Mouse (Mus musculus): ENCODE results near the gene Tmem19.

Tmem19 gene

GRCm38 (mm10) chr10:115312732-115313131 is 49.6 kb downstream of the Tmem19 start:
- no peak for DNase-seq (ENCODE audit: extremely low read depth, low read depth, low spot score)

- DNase-seq (ENCODE audit: extremely low read depth, low read depth, low spot score): no peak
These were observed 50.1 kb downstream of the Tmem19 start for GRCm38 (mm10) chr10:115312194-115312593.

DNA sequence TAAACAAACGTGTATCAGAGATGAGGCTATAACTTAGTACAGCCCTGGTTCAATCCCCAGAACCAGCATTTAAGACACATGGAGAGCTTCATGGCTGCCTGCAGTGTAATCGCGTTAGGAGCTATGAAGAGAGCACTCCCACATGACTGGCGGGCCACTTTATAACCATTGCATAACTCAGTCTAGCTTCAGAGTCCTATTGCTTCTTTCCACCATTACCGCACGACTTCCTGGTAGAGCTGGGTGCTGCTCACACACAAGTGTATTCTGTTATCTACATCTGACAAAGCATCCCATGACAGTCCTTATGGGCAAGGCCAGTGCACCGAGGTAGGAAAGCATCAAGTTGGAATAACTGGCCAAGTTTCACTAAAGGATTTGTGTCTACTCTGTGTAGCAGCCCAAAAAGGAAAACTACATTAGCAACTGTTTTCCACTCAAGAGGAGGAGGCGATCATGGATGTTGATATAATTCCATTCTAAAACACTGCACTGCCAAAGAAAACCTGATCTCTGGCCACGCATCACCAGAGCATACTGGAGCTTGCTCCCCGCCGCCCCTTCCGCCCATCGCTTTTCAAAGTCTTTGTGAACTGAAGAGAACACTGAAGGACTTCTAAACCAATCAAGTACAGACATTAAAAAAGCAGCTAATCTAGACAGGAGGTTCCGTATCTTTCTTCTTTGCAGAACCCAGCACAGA is 50.9 kb downstream of the Tmem19 start:
- DNase-seq (ENCODE audit: extremely low read depth, low read depth, low spot score): no peak

DNA sequence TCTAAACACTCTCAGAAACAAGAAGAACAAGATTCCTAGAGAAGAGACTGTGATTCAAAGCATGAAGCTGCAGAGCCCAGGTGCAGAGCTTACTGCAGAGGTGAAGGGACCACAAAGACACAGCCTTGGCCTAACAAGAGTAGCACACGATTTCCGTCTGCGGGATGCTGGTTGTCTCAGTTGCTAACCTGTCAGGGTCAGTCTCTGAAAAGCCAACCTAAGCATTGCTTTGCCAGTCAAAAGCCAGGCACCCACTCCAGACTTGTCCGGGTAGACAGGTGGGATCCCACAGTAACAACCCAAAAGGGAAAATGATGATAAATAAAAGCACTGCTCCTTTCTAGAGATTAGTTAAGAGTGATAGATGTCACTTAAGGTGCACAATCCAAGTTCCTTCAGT is 53.1 kb downstream of the Tmem19 start:
- no peak for DNase-seq (ENCODE audit: extremely low read depth, low read depth, low spot score)

DNA sequence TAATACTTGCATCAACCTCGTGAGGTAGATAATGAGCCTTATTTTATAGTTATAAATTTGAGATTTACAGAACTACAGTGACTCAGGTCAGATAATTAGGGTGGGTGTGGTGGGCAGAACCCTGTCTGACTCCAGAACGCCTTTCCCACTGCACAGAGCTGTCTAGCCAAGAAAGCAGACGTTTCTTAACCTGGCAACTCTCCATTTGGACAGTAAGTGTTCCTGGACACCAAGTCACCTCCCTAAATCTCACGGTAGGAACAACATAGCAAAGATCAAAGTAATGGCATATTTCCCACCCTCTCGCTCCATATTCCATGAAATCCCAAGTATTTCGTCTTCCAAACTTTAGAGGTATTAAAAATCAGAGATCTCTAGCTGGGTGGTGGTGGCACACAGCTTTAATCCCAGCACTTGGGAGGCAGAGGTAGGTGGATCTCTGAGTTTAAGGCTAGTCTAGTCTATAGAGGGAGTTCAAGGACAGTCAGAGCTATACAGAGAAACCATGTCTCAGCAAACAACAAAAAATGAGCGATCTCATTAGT is 54.9 kb downstream of the Tmem19 start:
- no peak for DNase-seq (ENCODE audit: extremely low read depth, low read depth, low spot score)

GRCm38 (mm10) chr10:115298683-115299082 is 63.6 kb downstream of the Tmem19 start:
- no peak for DNase-seq (ENCODE audit: extremely low read depth, low read depth, low spot score)

DNA sequence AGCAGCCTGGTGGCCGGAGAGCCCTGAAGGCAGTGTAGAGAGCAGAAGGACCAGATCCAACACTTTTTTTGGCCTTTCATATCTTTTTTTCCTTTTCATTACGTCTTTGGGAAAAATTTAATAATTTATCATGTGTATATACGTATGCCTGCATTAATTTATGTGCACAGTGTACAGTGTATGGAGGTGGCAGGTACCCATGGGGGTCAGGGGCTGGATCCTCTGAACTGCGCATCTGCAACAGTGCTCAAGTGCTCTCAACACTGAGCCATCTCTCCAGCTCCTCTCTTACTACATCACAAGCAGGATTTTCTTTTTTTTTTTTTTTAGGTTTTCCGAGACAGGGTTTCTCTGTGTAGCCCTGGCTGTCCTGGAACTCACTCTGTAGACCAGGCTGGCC is 64.7 kb downstream of the Tmem19 start:
- DNase-seq (ENCODE audit: extremely low read depth, low read depth, low spot score): no peak

DNA sequence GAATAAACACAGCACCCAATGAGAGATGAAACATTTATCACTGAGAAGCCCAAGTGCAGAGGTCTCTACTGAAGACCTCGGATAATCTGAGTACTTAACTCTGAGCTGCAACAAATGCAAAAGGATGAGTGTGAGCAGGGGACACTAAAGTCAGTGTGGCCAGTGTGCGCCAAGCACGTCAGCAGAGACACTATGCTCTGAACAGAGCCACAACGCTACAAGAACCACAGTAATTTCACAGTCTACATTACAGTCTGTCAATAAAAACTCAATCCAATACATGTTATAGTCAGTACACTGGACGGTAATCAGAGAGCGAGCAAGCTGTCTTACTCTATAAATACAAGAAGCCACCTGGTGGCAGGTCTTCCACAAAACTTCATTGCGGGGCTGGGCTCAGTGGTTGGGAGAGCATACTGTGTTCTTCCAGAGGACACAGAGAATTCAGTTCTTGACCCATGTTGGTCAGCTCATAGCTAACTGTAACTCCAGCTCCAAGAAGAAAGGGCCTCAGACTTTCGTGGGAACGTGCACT is 65.8 kb downstream of the Tmem19 start:
- DNase-seq (ENCODE audit: extremely low read depth, low read depth, low spot score): no peak

- no peak for DNase-seq (ENCODE audit: extremely low read depth, low read depth, low spot score)
These were observed 67.1 kb downstream of the Tmem19 start for GRCm38 (mm10) chr10:115295162-115295561.

DNA sequence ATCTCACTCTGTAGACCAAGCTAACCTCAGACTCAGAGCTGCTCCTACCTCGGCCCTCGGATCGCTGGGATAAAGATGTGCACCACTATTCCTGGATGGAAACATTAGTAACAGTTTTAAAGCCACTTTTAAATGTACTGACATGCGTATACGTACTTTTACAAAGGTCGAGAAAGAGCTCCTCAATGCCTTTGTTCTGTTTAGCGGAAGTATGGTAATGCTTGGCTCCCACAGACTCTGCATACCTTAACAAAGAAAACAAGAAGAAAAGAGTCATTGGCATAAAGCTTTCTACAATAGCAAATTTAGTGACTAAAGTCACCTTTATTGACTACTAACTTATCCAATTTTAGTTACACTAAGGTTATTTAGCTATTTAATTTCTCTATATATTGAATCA is 67.6 kb downstream of the Tmem19 start:
- DNase-seq (ENCODE audit: extremely low read depth, low read depth, low spot score): no peak

DNA sequence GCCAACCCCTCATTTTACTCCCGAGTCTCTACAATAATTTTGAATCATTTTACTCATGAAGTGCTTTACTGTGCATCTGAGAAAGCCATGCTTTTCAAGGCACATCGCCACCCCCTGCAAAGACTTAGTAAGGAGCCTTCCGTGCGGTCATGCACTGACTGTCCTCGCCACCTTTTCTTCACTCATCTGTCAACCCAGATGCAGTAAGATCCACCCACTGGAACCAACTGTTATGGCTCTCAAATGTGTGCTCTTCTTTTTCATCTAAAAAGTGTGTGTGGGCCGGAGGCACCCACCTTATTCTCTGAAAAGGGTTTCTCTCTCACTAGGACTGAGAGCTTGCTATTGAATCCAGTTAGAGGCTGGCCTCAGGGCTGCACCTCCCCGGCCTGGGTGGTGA is 68.4 kb downstream of the Tmem19 start:
- no peak for DNase-seq (ENCODE audit: extremely low read depth, low read depth, low spot score)

DNA sequence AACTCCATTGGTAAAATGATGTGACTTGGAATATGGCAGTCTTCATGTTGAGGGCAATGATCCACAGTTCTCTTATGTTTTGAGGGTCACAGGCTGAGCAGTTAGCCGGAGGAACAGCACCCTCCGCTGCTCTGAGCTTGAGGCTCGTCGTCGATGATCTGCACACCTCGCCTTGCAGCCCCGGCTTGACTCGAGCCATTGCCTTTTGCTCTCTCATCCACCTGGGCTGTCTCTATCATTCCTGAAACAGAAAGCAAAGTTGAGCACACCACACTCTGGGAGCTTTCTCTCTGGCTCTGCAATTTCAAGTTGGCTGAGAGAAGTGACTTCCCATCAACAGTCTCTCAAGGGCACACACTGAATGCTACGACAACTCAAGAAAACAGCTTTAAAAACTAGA is 71.6 kb downstream of the Tmem19 start:
- DNase-seq (ENCODE audit: extremely low read depth, low read depth, low spot score): no peak

All from fat pad, adult 2 months (tissue).